In genomic region chr3:21973681-21974080, GRCm38 (mm10) we compare ENCODE assay signal across 26 mouse cellular contexts.
A peak's percentile ranks its signal among the peaks of the same experiment; 100 is the strongest.
DNase-seq lines count a peak whose midpoint lies in the region; ATAC-seq and TF ChIP-seq lines count a peak whose summit lies in the region.
"Had no signal": no experiment of that assay in that cellular context is flagged by ENCODE, and none has a peak within 500 bp of the region (broad histone marks: within the 10 kb centered on the region; RNA-seq: fewer than 3 reads in every experiment).

No protein-coding gene starts in this region.

- 53% methylated on average over 7 of the region's 7 CpGs for WGBS in heart, adult 2 months
- 31% methylated on average over 7 of the region's 7 CpGs for WGBS in heart, embryonic 12.5 days
- WGBS in heart, embryonic 15.5 days: 31% methylated on average over 7 of the region's 7 CpGs

- H3K79me2 ChIP-seq in heart, adult 2 months (replicated peaks; ENCODE audit: control insufficient read depth, insufficient read depth, low read length): no peaks in the 10 kb centered on the region

- no peak overlapping the region for H3K9ac ChIP-seq in heart, adult 2 months (ENCODE audit: low read depth, low read length)
- H3K9ac ChIP-seq in heart, embryonic 12.5 days: no peak overlapping the region
- no peak overlapping the region for H3K9ac ChIP-seq in heart, embryonic 15.5 days
- H3K9ac ChIP-seq: forebrain, embryonic 13.5 days; hindbrain, embryonic 14.5 days had no signal

- H3K4me2 ChIP-seq in heart, embryonic 12.5 days: no peak overlapping the region
- H3K4me2 ChIP-seq in heart, embryonic 15.5 days: no peak overlapping the region
- H3K4me2 ChIP-seq: forebrain, embryonic 13.5 days; hindbrain, embryonic 14.5 days had no signal

- peak overlapping the region; percentile 58 for H3K27ac ChIP-seq in heart, adult 2 months
- peak overlapping the region; percentile 62; the same call in 1 of the 2 replicates for H3K27ac ChIP-seq in heart, embryonic 12.5 days (ENCODE audit: poor library complexity, severe bottlenecking)
- H3K27ac ChIP-seq in heart, embryonic 15.5 days: peak overlapping the region; percentile 46
- H3K27ac ChIP-seq: forebrain, embryonic 10.5 days; forebrain, embryonic 13.5 days; hindbrain, embryonic 14.5 days; hindbrain, postnatal 0 days had no signal

- H3K4me3 ChIP-seq in heart, adult 2 months: no peak overlapping the region
- no peak overlapping the region for H3K4me3 ChIP-seq in heart, embryonic 12.5 days
- no peak overlapping the region for H3K4me3 ChIP-seq in heart, embryonic 15.5 days
- H3K4me3 ChIP-seq: forebrain, embryonic 10.5 days; forebrain, embryonic 13.5 days had no signal

- no peaks in the 10 kb centered on the region for H3K9me3 ChIP-seq in heart, embryonic 12.5 days (replicated peaks)
- H3K9me3 ChIP-seq in heart, embryonic 15.5 days (replicated peaks): no peaks in the 10 kb centered on the region
- H3K9me3 ChIP-seq: forebrain, embryonic 10.5 days; forebrain, embryonic 13.5 days; G1E had no signal

- ATAC-seq in heart, embryonic 12.5 days (ENCODE audit: insufficient number of reproducible peaks, low FRiP score): peak; percentile 42; the same call in 1 of the 2 replicates
- ATAC-seq in heart, embryonic 15.5 days (replicated peaks; ENCODE audit: insufficient number of reproducible peaks, insufficient read depth, low FRiP score, low read depth): peak; percentile 65
- ATAC-seq: forebrain, embryonic 13.5 days; forebrain, embryonic 16.5 days; hindbrain, postnatal 0 days; intestine, embryonic 16.5 days; Patski had no signal

- intact Hi-C loops in heart, adult 2 months (cut with DNase I): no loop called here
- intact Hi-C loops in heart, postnatal 25 days (cut with DNase I): no loop called here
- intact Hi-C loops in heart, postnatal 10 days (cut with DNase I): no loop called here

- no peak for TF ChIP-seq POLR2A in heart, adult 2 months (IDR thresholded peaks at IDR 0.05; ENCODE audit: insufficient read depth, low read depth, low read length)

- peaks cover 6% of the 10 kb centered on the region; the same call in 1 of the 2 replicates for H3K4me1 ChIP-seq in heart, adult 2 months (ENCODE audit: control insufficient read depth, insufficient read depth, low read length)
- H3K4me1 ChIP-seq in heart, embryonic 12.5 days (replicated peaks): peaks cover 33% of the 10 kb centered on the region
- peaks cover 28% of the 10 kb centered on the region for H3K4me1 ChIP-seq in heart, embryonic 15.5 days (replicated peaks)
- H3K4me1 ChIP-seq: forebrain, embryonic 10.5 days; forebrain, embryonic 13.5 days had no signal

- H3K27me3 ChIP-seq in heart, adult 2 months (ENCODE audit: control insufficient read depth, insufficient read depth, low read length): no peaks in the 10 kb centered on the region
- H3K27me3 ChIP-seq in heart, embryonic 12.5 days (replicated peaks): no peaks in the 10 kb centered on the region
- no peaks in the 10 kb centered on the region for H3K27me3 ChIP-seq in heart, embryonic 15.5 days
- H3K27me3 ChIP-seq: CH12.LX; forebrain, embryonic 13.5 days; Patski had no signal

- TF ChIP-seq CTCF in heart, adult 2 months (IDR thresholded peaks at IDR 0.05): no peak

- DNase-seq in heart, adult 2 months: no peak
- no peak for DNase-seq in heart, adult 18-20 months
- no peak for DNase-seq in heart, postnatal 25 days (ENCODE audit: low spot score)
- DNase-seq in heart, postnatal 10 days: no peak
- DNase-seq in liver: no peak
- DNase-seq: adrenal gland, postnatal 10 days; adrenal gland, postnatal 36 days; B cell, adult 2 months; cerebellum, adult 18-20 months; cerebellum, adult 9-10 months; cerebellum, postnatal 14 days; gastrocnemius, postnatal 10 days; gastrocnemius, postnatal 36 days; kidney, adult 18-20 months; kidney, adult 9 months had no signal

- no peak for TF ChIP-seq EP300 in heart, adult 2 months (IDR thresholded peaks at IDR 0.05; ENCODE audit: insufficient read depth, low read depth, low read length)

- no peaks in the 10 kb centered on the region for H3K36me3 ChIP-seq in heart, adult 2 months (ENCODE audit: control insufficient read depth, insufficient read depth, low read length)
- H3K36me3 ChIP-seq in heart, embryonic 12.5 days: no peaks in the 10 kb centered on the region
- H3K36me3 ChIP-seq in heart, embryonic 15.5 days: no peaks in the 10 kb centered on the region
- H3K36me3 ChIP-seq: forebrain, embryonic 10.5 days; G1E had no signal
